Mouse (Mus musculus): ENCODE results near the gene Max.

Gene Max

DNA sequence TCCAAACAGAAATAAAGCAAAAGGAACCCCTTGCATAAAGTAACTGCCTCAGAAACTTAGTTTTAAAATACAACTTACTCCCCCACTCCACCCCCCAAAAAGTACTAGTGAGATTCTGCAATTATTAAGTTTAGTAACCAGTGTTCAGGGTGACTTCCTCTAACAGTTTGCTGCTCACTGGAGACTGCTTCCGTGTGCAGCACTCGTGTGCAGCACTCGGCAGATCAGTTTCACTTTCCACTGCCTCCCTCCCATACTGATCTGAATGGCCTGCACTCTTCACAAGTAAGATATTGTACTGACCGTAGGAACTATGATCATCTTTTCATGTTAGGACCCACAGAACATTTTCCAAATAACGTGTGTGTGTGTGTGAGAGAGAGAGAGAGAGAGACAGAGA is 4.3 kb downstream of the Max start:
- DNase-seq (ENCODE audit: low read depth, low spot score), result no peak

DNA sequence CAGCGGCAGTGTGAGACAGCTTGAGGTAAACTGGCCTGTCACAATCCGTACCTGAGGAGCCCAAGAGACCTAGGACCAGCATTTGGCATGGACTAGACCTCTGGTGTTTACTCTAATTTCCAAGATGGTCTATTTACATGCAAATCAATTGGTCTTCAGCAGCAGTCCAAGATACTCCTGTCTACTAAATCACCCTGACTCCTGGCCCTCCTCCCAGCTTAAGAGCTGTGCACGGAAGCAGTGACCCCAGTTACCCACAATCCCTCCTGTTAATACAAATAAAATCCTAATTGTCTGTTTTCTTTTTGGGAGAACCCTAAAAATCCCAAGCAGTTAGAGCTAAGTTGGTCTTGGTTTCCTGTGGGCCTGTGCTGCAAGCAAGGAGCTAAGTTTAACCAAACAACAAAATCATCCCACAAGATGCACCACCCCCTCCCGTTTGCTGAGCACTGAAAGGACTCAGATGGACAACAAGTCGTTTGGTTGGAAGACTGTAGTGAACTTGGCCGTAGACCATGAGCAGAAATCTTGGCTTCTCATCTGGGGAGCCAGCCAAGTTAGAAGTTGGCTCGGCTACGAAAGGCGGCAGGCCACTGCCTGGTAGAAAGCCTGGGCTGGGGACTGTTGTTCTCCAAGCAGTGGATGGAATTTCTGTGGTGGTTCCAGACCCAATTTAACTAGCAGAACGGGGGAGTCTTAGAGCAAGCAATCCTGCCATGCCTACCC is 7.1 kb downstream of the Max start:
- DNase-seq (ENCODE audit: low read depth, low spot score), result no peak

DNA sequence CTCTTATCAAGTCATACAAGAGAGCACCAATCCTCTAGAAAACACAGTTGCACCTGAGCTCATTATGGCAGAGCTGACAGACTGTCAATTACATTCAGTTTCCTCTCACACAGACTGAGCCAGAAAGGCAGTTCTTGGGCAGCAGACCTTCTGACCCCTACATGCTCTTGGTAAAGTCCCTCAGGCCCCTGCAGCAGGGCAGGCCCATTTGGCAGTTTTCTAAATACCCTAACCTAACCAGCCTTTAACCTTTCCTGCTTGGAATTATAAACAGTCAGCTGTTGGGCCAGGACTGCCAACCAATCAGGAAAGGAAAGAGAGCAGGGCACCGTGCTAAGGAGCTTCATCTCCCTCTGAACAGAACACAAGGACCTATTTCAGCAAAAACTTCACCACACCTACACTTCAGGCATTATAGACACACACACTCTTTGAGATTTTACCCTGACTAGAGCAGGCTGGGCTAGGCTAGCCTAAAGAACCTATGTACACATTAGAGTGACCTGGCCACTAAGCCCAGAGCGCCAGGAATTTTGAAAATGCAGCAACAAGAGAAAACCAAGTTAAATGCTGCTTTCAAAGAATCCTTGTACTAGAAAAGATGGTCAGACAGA is 8.1 kb downstream of the Max start:
- DNase-seq (ENCODE audit: low read depth, low spot score), result no peak

DNA sequence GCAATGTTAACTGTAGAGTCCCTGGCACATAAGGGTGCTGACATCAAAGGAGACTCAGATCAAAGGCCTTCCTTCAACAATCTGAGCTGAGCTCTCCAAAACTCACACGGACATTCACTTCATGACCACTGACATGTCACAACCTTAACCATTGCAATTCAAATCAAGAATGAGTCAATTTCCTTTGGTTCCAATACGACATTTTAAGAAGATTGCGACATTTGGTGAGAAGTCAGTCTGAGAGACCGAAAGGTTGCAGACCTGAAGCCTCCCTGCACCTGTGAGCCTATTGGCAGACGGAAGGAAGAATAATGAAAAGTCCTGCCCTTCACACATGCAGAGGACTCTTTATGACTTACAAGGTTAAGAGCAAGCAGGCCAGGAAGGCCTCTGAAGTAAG is 11.7 kb downstream of the Max start:
- no peak for DNase-seq (ENCODE audit: low read depth, low spot score)

DNA sequence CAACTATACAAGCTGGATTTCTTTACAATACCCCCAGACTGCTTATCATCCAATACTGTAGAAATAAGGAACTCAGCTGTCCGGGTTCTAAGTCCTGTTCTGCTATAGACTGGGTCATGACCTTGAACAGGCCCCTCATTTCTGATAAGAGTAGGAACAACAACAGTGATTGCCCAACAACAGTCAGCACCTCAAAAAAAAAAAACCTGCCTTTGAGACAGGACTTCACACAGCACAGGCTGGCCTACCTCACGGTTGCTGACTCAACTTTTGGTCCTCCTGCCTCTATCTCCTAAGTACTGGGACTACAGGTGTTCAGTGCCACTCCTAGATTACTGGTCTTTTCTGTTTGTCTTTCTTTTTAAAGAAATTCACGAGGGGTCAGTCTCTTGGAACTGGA is 13.2 kb downstream of the Max start:
- no peak for DNase-seq (ENCODE audit: low read depth, low spot score)

DNA sequence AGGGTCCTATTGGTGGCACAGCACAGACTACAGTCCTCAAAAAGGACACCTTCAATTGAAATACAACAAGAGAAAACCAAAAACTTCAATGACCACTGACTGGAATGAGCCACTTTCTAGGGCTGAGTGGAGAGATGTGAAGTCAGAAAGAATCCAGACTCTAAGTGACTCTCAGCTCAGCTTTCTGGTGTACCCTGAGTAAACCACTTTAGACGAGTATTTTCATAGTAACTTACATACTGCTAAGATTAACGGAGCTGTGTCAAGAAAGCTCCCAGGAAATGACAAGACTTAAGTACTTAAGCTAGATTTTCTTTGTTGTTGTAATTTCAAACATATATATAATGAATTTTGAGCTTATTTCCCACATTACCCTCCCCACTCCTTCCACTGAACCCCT is 13.8 kb downstream of the Max start:
- no peak for DNase-seq (ENCODE audit: low read depth, low spot score)

DNA sequence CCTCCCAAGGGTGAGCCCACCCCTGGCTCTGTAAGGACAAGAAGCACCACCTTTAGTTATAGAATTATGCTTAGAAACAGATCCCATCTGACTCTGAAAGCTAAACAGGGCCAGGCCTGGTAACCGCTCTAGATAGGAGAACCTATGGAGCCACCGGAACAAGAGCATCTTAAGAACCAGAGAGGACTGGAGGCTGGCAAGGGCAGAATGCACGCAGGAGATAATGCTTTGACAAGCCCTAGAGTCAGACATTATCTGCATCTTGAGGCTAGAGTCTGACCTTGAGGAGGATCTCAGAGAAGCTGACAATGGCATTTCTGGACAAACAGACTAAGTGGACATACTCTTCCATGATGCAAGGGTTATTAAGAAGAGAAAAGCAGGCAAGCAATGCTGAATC is 14.5 kb downstream of the Max start:
- no peak for DNase-seq (ENCODE audit: low read depth, low spot score)

DNA sequence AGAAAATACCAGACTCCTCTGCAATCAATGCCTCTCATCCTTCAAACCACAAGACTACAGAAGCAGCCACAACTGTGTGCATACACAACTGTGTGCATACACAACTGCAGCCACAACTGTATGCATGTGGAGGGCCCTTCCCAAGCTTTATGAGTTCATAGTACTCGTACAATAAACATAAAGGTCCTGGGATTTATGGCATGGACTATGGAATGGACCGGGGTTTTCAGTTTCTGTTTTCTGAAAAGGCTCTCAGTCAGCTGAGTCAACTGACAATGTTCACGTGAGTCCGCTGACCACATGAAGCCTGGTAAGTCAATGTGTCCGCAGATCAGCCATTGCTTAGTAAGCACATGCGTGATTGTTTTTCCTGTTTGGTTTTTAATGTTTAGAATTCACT is 18.5 kb downstream of the Max start:
- DNase-seq (ENCODE audit: low read depth, low spot score), result no peak

DNA sequence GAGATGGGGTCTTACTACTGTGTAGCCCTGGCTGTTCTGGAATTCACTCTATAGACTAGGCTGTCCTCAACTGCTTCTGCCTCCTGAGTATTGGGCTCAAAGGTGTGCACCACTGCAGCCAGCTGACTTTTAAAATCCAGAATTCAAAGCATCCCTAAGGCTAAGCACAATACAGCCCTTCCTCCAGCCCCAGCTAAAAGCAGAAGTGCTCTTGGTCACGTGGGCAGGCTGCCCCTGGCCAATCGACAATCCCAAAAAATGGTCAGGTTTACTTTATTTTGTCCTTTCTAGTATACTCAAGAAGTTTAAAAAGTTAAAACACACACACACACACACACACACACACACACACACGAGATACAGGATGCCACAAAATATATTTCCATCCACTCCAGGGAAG is 19.0 kb downstream of the Max start:
- no peak for DNase-seq (ENCODE audit: low read depth, low spot score)

DNA sequence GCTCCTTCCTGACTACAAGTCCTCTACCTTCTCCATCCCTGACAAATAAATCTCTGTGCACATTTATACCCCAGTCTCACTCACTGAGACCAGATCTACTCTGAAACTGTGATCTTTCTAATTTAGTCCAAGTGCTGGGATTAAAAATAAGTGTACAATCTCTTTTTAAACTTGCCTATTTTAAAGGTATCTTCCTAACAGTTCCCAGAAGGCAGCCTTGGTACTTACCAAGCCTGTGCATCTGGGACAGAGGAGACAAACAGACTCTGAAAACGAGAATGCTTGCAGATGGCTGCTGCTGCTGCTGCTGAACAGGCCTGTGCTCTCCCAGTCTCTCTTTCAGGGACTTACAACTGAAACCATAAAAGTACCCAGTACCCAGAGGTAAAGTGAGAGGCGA is 19.5 kb downstream of the Max start:
- DNase-seq (ENCODE audit: low read depth, low spot score), result no peak

DNA sequence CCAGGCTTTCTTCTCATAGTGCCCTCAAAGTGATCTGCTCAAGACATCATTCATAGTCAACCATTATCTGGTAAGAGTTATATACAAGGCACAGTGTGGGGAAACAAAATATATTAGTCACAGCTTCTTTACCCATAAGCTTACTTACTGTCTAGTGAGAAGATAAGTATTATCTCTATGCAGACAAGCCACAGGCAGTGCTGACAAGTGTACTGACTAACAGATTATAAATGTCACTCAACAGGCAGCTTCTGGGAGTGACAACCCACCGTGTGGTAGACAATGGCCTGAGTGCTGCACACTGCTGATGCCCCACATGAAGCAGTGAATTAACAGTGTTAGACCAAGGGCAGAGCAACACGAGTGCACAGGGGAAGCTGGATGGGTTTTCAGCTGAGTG is 20.5 kb downstream of the Max start:
- DNase-seq (ENCODE audit: low read depth, low spot score), result no peak

DNA sequence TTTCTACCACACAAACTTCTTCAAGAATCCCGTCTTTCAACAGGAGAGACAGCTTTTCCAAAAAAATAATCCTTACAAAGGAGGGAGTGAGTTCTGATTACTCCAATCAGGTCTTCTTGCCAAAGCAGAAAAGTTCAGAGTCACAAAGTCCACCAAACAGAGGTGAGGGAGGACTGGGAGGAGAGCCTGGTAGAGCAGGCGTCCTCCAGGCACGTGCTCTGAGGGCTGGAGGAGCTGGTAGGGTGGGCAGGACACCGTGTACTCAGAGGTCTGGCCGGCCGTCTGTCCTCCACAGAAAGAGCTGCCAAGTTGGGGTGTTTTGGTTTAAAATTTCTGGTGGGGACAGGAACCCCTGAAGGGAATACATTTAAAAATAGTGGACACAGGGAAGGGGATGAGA is 24.0 kb downstream of the Max start:
- DNase-seq (ENCODE audit: low read depth, low spot score), result no peak

DNA sequence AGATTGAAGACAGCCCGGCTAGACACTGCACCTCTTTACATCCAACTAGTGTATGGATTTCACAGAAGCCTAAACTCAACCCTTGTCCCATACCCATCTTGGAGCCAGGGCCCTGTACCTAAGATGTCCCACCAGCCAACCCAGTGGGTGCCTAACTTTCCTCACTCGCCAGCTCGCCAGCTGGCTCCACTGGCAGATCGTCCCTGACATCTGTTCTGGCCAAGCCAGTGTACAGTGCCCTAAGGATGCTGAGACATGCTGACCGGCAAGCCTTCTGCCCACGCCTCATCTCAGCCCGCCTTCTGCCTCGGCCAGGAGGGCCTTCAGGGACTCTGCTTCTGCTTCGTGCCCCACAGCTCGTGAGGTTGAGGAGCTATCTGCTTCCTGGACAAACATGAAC is 25.8 kb downstream of the Max start:
- no peak for DNase-seq (ENCODE audit: low read depth, low spot score)

DNA sequence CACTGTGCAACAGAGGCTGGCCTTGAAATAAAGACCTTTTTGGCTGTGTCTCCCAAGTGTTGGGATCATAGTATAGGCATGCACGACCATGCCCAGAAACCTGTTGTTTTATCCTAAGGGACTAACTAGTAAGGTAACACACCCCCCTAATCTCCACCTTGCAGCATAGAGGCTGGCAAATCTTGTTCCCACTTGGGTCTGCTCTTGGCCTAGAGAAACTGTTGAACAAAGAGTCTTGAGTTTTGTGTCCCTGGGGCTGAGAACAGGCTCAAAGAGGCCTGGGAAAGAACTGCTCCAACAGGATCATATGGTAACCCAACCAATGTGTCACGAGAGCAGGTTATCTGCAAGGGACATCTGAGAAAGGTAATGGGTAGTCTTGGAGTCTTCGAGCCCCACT is 27.6 kb downstream of the Max start:
- no peak for DNase-seq (ENCODE audit: low read depth, low spot score)

DNA sequence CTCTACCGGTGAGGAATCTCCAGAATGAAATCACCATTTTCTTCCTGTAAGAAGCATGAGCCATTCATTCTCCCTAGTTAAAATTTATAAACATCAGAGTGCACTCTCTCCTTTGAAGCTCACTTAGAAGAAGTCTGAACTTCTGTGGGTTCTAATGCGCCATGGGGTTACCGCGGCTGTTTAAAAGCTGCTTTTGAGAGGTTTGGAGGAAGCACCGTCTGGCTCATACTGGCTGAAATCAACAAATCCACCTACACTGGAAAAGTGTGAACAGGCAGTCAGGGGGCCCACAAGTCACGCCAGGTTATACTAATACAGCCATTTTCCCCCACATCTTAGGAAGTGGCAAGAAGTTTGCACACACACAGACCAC is 29.3 kb downstream of the Max start:
- no peak for DNase-seq (ENCODE audit: low read depth, low spot score)

DNA sequence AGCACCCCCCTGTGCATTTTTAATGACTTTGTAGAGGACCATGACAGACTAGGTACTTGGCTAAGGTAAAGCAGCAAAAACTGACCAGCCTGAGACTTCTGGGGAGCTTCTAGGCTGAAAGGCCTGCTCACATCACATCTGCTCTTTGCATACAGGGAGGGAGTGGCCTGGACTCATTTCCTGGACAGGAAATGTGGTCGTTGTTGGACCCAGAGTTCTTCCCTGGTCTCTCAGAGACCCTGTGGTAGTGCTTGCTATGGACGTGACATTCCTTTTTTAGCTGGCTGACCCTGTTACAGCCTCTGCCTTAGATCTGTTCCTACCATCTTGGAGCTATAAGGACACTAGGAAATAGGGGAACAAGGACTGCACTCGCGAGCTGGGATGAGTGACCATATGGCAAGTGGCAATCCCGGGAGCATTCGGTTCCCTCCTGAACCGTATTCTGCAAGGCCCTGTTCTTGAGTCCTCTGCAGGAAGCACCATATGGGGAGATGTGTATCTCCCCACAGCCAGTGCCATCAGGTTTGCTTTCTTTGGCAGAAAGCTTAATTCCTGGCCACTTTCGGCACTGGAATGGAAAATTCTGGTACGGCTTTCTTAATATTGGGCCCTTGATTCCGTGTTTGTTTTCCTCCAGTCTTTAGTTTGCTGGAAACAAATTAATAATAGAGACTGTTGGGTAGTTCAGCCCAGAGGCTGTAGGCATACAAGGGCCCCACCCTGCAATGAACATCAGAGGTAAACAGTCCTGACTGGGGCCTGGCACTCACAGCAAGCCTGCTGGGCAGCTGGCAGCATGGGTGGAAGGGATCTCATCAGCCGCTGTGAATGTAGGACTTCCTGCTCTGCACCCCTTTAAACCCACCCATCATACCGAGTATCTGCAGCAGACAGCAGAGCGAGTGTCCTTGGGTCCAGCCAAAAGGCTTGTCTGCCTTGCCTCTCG is 30.0 kb downstream of the Max start:
- DNase-seq (ENCODE audit: low read depth, low spot score), result no peak

DNA sequence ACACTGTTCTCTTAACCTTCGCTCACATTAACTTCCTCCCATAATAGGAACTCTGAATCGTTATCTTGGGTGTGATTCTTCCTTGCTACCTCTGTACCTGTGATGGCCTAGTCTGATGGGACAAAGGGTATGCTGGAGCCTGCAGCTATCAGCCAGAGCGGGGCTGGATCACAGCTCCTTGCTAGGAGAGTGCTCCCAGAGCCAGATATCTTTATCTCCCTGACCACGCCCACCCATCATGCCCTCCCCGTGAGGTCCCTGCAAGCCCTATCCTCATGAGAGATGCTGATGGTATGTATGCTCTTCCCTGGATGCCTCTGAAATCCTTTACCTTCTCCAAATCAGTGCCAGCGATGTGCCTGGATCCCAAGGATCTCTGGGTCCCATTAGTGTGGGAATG is 31.8 kb downstream of the Max start:
- DNase-seq (ENCODE audit: low read depth, low spot score), result no peak

DNA sequence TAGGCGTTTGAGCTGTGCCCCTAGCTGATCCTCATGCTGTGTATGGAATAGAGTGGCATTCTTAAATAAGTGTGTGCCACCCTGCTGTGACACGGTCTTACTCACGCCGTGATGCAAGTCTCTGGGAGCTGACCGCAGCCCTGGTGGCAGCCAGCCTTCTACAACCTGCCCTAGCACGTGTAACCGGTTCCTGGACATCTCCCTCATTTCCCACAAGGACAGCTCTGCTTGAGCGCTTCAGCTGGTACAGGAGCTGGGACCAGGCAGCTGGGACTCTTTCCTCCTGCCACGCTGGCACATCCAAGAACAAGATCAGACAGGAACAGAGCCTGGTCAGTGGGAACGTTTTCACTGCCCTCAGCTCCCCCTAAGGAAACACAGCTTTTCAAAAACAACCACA is 34.5 kb downstream of the Max start:
- DNase-seq (ENCODE audit: low read depth, low spot score), result no peak

DNA sequence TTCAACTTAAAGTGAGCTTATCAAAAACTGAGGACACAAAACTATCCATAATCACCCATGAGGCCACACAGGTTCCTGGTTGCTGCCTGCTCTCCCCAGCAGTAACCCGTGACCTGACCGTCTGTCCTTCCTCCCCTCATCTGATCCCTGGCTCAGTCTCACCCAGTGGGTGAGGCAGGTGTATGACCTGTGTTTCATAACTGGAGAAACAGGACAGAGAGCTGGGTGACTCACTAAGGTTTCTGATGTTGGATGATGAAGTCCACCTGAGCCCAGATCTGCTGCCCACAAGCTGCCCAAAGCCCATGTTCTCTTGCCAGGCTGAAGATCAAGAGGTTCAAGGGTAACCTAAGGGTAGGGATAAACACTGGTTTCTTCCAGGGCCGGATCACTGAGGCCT is 35.0 kb downstream of the Max start:
- no peak for DNase-seq (ENCODE audit: low read depth, low spot score)

DNA sequence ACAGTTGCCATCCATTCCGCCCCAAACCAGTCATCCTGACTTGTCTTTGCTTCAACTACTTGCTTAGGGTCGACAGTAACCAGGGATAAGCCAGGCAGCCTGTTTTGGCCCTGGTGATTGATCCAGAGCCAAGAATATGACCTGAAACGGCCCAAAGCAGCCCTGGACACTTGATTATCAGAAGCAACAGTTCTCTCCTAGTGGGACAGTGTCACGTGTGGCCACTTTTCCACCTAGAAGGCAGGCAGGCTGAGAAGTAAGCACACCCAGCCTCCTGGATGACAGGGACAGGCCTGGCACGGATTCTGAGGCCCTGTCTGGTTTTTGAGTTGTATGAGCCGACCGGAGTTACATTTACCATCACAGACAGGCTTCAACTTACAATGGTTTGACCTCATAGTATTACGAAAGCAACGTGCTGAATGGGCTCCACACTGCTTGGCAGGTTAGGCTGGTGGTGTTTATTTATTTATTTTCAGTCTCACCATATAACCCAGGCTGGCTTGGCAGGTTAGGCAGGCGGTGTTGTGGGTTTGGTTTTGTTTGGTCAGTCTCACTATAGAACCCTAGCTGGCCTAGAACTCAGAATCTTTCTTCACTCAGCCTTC is 35.6 kb downstream of the Max start:
- no peak for DNase-seq (ENCODE audit: low read depth, low spot score)

DNA sequence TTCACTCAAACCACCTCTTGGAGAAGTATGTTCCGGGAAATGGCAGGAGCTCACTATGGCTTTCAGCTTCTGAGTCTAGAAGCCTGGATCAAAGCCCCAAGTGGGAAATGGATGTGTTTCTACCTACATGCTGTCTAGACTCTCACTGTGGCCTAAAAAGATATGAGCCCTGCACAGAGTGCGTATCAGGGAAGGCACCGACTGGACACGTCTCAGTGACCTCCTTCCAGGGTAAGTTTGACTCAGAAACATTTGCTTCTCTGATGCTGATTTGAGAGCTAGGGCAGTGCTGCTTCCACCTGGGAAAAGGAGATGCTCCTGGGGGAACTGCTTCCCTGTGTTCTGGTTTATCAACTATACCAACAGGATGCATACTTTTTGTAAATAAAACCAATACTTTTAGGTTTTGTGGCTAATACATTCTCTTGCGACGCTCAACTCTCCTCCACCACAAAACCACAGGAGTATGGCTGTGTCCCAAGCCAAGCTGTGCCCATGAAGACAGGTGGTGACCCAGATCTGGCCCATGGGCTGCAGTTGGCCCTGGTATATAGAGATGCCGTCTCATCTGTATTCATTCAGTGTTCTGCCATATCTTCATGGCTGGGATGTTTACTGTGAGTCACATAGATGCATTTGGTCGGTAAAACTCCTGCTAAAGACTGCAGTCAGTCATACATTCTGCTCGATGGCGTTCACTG is 36.9 kb downstream of the Max start:
- DNase-seq (ENCODE audit: low read depth, low spot score), result no peak

DNA sequence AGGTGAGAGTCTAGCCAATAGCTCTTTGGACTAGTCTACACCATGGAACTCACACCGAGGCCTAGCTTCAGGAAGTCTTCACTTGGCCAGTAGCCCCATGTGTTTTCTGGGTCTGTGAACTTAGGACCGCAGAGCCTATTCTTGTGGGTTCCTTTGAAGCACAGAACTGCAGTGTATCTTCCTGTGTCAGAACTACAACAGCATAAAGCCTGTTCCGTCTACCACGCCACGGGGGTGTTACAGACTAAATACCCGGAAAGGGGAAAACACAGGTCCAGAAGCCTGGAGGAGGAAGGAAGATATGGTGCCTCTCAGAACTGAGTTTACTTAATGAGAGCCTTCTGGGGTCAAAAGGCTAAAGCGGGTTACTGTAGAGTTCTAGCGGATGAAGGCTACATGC is 38.9 kb downstream of the Max start:
- DNase-seq (ENCODE audit: low read depth, low spot score), result no peak
